Mouse (Mus musculus): Measurements from ENCODE around the gene Cfap157. TPM values are rescaled to one million over a fixed set of nuclear protein-coding genes. Genes with fewer than 3 reads are reported as not detected.

Gene Cfap157
- total and polyA plus RNA-seq, 3 experiments, result 0.12 TPM; not detected in 2

- WGBS, result 90% methylated on average over 14 of the region's 14 CpGs
Observed at GRCm38 (mm10) chr2:32761361-32761760, 22.9 kb downstream of the Cfap157 start.

GRCm38 (mm10) chr2:32759001-32759400, 25.2 kb downstream of the Cfap157 start:
- Histone ChIP-seq H3K79me2 (replicated peaks; ENCODE audit: control insufficient read depth, insufficient read depth, low read length) (no peaks in the 10 kb centered on the region), H3K36me3 (ENCODE audit: control insufficient read depth, insufficient read depth, low read length) (no peaks in the 10 kb centered on the region), H3K27ac (no peak overlapping the region), H3K4me3 (no peak overlapping the region), H3K9ac (ENCODE audit: low read depth, low read length) (no peak overlapping the region), H3K27me3 (ENCODE audit: control insufficient read depth, insufficient read depth, low read length) (no peaks in the 10 kb centered on the region), H3K4me1 (ENCODE audit: control insufficient read depth, insufficient read depth, low read length) (peaks cover 1% of the 10 kb centered on the region; the same call in 1 of the 2 replicates)
- 76% methylated on average over 2 of the region's 2 CpGs for WGBS
- TF ChIP-seq POLR2A (IDR thresholded peaks at IDR 0.05; ENCODE audit: insufficient read depth, low read depth, low read length), result no peak
- TF ChIP-seq EP300 (IDR thresholded peaks at IDR 0.05; ENCODE audit: insufficient read depth, low read depth, low read length), result no peak
- no peak for TF ChIP-seq CTCF (IDR thresholded peaks at IDR 0.05)
- intact Hi-C loops (cut with DNase I), result loop anchor here (5.0 kb wide), 1 partner anchor 187 kb away; the partner anchor contains the start of genes Dpm2 and Pip5kl1
- no peak for DNase-seq

More at GRCm38 (mm10) chr2:32761361-32761760, 22.9 kb downstream of the Cfap157 start:
- H3K27ac ChIP-seq, result no peak overlapping the region
- H3K4me3 ChIP-seq, result no peak overlapping the region
- peaks cover 1% of the 10 kb centered on the region; the same call in 1 of the 2 replicates for H3K4me1 ChIP-seq (ENCODE audit: control insufficient read depth, insufficient read depth, low read length)
- TF ChIP-seq EP300 (IDR thresholded peaks at IDR 0.05; ENCODE audit: insufficient read depth, low read depth, low read length), result no peak
- no peak for TF ChIP-seq CTCF (IDR thresholded peaks at IDR 0.05)
- no peak for TF ChIP-seq POLR2A (IDR thresholded peaks at IDR 0.05; ENCODE audit: insufficient read depth, low read depth, low read length)
- intact Hi-C loops (cut with DNase I), result no loop called here
- no peak overlapping the region for H3K9ac ChIP-seq (ENCODE audit: low read depth, low read length)
- DNase-seq, result no peak
- H3K27me3 ChIP-seq (ENCODE audit: control insufficient read depth, insufficient read depth, low read length), result no peaks in the 10 kb centered on the region
- no peaks in the 10 kb centered on the region for H3K36me3 ChIP-seq (ENCODE audit: control insufficient read depth, insufficient read depth, low read length)
- H3K79me2 ChIP-seq (replicated peaks; ENCODE audit: control insufficient read depth, insufficient read depth, low read length), result no peaks in the 10 kb centered on the region

GRCm38 (mm10) chr2:32758503-32758902, 25.7 kb downstream of the Cfap157 start:
- no peak for TF ChIP-seq EP300 (IDR thresholded peaks at IDR 0.05; ENCODE audit: insufficient read depth, low read depth, low read length)
- TF ChIP-seq POLR2A (IDR thresholded peaks at IDR 0.05; ENCODE audit: insufficient read depth, low read depth, low read length), result no peak
- no peak for TF ChIP-seq CTCF (IDR thresholded peaks at IDR 0.05)
- H3K4me3 ChIP-seq, result no peak overlapping the region
- intact Hi-C loops (cut with DNase I), result loop anchor here (5.0 kb wide), 1 partner anchor 186 kb away; the partner anchor contains the start of genes Dpm2 and Pip5kl1
- H3K27ac ChIP-seq, result no peak overlapping the region
- H3K9ac ChIP-seq (ENCODE audit: low read depth, low read length), result no peak overlapping the region
- WGBS, result 78% methylated on average over 8 of the region's 8 CpGs
- no peak for DNase-seq
- no peaks in the 10 kb centered on the region for H3K36me3 ChIP-seq (ENCODE audit: control insufficient read depth, insufficient read depth, low read length)
- H3K79me2 ChIP-seq (replicated peaks; ENCODE audit: control insufficient read depth, insufficient read depth, low read length), result no peaks in the 10 kb centered on the region
- H3K27me3 ChIP-seq (ENCODE audit: control insufficient read depth, insufficient read depth, low read length), result no peaks in the 10 kb centered on the region
- H3K4me1 ChIP-seq (ENCODE audit: control insufficient read depth, insufficient read depth, low read length), result peaks cover 1% of the 10 kb centered on the region; the same call in 1 of the 2 replicates

- Histone ChIP-seq H3K79me2 (replicated peaks; ENCODE audit: control insufficient read depth, insufficient read depth, low read length) (no peaks in the 10 kb centered on the region), H3K36me3 (ENCODE audit: control insufficient read depth, insufficient read depth, low read length) (no peaks in the 10 kb centered on the region), H3K27me3 (ENCODE audit: control insufficient read depth, insufficient read depth, low read length) (no peaks in the 10 kb centered on the region), H3K9ac (ENCODE audit: low read depth, low read length) (peak within 1 kb of the TSS; percentile 99), H3K4me1 (ENCODE audit: control insufficient read depth, insufficient read depth, low read length) (peaks cover 1% of the 10 kb centered on the region; the same call in 1 of the 2 replicates), H3K4me3 (peak within 1 kb of the TSS; percentile 64), H3K27ac (peak within 1 kb of the TSS; percentile 87)
- WGBS, result under 1% methylated on average over 65 of the region's 66 CpGs
- intact Hi-C loops (cut with DNase I), result loop anchor here (1.0 to 5.0 kb wide), 2 partner anchors 44 to 185 kb away; partner anchors contain the start of genes Cdk9, Dpm2 and Pip5kl1
- TF ChIP-seq EP300 (IDR thresholded peaks at IDR 0.05; ENCODE audit: insufficient read depth, low read depth, low read length) (peak; percentile 86), POLR2A (IDR thresholded peaks at IDR 0.05; ENCODE audit: insufficient read depth, low read depth, low read length) (peak; percentile 47; the same call in 1 of the 2 replicates), CTCF (IDR thresholded peaks at IDR 0.05) (peak; percentile 90)
- DNase-seq, result peak; percentile 96 to 97
Observed at GRCm38 (mm10) chr2:32757056-32757845, 27.0 kb downstream of the Cfap157 start, which contains the start of gene Tor2a. Tor2a (plus strand) TSS chr2:32757234.

- 34% methylated on average over 6 of the region's 6 CpGs for WGBS
- TF ChIP-seq POLR2A (IDR thresholded peaks at IDR 0.05; ENCODE audit: insufficient read depth, low read depth, low read length) (no peak), CTCF (IDR thresholded peaks at IDR 0.05) (no peak)
Observed at GRCm38 (mm10) chr2:32756674-32757055, 27.6 kb downstream of the Cfap157 start.

GRCm38 (mm10) chr2:32752181-32752580, 32.0 kb downstream of the Cfap157 start:
- Histone ChIP-seq H3K4me1 (ENCODE audit: control insufficient read depth, insufficient read depth, low read length) (peaks cover 1% of the 10 kb centered on the region; the same call in 1 of the 2 replicates), H3K27me3 (ENCODE audit: control insufficient read depth, insufficient read depth, low read length) (no peaks in the 10 kb centered on the region), H3K36me3 (ENCODE audit: control insufficient read depth, insufficient read depth, low read length) (no peaks in the 10 kb centered on the region), H3K79me2 (replicated peaks; ENCODE audit: control insufficient read depth, insufficient read depth, low read length) (no peaks in the 10 kb centered on the region), H3K9ac (ENCODE audit: low read depth, low read length) (no peak overlapping the region), H3K4me3 (no peak overlapping the region), H3K27ac (no peak overlapping the region)
- no peak for TF ChIP-seq POLR2A (IDR thresholded peaks at IDR 0.05; ENCODE audit: insufficient read depth, low read depth, low read length)
- TF ChIP-seq EP300 (IDR thresholded peaks at IDR 0.05; ENCODE audit: insufficient read depth, low read depth, low read length), result no peak
- TF ChIP-seq CTCF (IDR thresholded peaks at IDR 0.05), result no peak
- no peak for DNase-seq
- 76% methylated on average over 10 of the region's 10 CpGs for WGBS
- intact Hi-C loops (cut with DNase I), result no loop called here

More at GRCm38 (mm10) chr2:32756674-32757055, 27.6 kb downstream of the Cfap157 start:
- H3K27ac ChIP-seq, result no peak overlapping the region
- DNase-seq, result no peak
- no peaks in the 10 kb centered on the region for H3K36me3 ChIP-seq (ENCODE audit: control insufficient read depth, insufficient read depth, low read length)
- H3K27me3 ChIP-seq (ENCODE audit: control insufficient read depth, insufficient read depth, low read length), result no peaks in the 10 kb centered on the region
- peaks cover 1% of the 10 kb centered on the region; the same call in 1 of the 2 replicates for H3K4me1 ChIP-seq (ENCODE audit: control insufficient read depth, insufficient read depth, low read length)
- no peaks in the 10 kb centered on the region for H3K79me2 ChIP-seq (replicated peaks; ENCODE audit: control insufficient read depth, insufficient read depth, low read length)
- intact Hi-C loops (cut with DNase I), result loop anchor here (1.0 to 5.0 kb wide), 2 partner anchors 43 to 184 kb away; partner anchors contain the start of genes Cdk9, Dpm2 and Pip5kl1
- no peak overlapping the region for H3K9ac ChIP-seq (ENCODE audit: low read depth, low read length)
- H3K4me3 ChIP-seq, result no peak overlapping the region

All from heart, adult 2 months (tissue).